Mouse (Mus musculus): ENCODE data around the gene Fndc9. TPM values are rescaled to one million over a fixed set of nuclear protein-coding genes. Genes with fewer than 3 reads are reported as not detected.

Gene Fndc9
- total RNA-seq, 1 experiment: 0.67 TPM

GRCm38 (mm10) chr11:46233966-46234365 lies 1.4 kb upstream of the Fndc9 start:
- in situ Hi-C loops (cut with MboI; ENCODE audit: low sequenced_read_pairs in 2 of 2, unreplicated experiment in 2 of 2): no loop called here
- Histone ChIP-seq H3K4me3 (ENCODE audit: insufficient read depth in 1 of 2, low read depth in 1 of 2, low read length in 2 of 2, poor library complexity in 1 of 2, severe bottlenecking in 1 of 2) (no peak overlapping the region), H3K9ac (ENCODE audit: insufficient read depth, low read depth, low read length, poor library complexity, severe bottlenecking) (no peak overlapping the region), H3K4me1 (ENCODE audit: control insufficient read depth in 2 of 2, insufficient read depth in 2 of 2, low read length in 2 of 2, poor library complexity in 1 of 2) (no peaks in the 10 kb centered on the region), H3K36me3 (ENCODE audit: control insufficient read depth, insufficient read depth, low read length, poor library complexity, severe bottlenecking) (no peaks in the 10 kb centered on the region), H3K27ac (ENCODE audit: insufficient read depth, low read depth, low read length, poor library complexity, severe bottlenecking) (no peak overlapping the region), H3K9me3 (ENCODE audit: control insufficient read depth, insufficient read depth, low read depth, low read length) (no peaks in the 10 kb centered on the region)
- DNase-seq (ENCODE audit: low read depth, low spot score): no peak
- TF ChIP-seq CHD2 (IDR thresholded peaks at IDR 0.05; ENCODE audit: low read depth, low read length): no peak
- no peak for TF ChIP-seq HCFC1 (IDR thresholded peaks at IDR 0.05; ENCODE audit: borderline replicate concordance, insufficient read depth, low read length)
- no peak for TF ChIP-seq ZC3H11A (IDR thresholded peaks at IDR 0.05; ENCODE audit: borderline replicate concordance, low read depth, low read length)
- no peak for TF ChIP-seq MAFK (IDR thresholded peaks at IDR 0.05; ENCODE audit: insufficient read depth, low read depth, low read length)
- TF ChIP-seq ZNF384 (IDR thresholded peaks at IDR 0.05; ENCODE audit: low read depth, low read length): no peak

- Histone ChIP-seq H3K4me3 (ENCODE audit: insufficient read depth in 1 of 2, low read depth in 1 of 2, low read length in 2 of 2, poor library complexity in 1 of 2, severe bottlenecking in 1 of 2) (no peak overlapping the region), H3K9me3 (ENCODE audit: control insufficient read depth, insufficient read depth, low read depth, low read length) (no peaks in the 10 kb centered on the region), H3K36me3 (ENCODE audit: control insufficient read depth, insufficient read depth, low read length, poor library complexity, severe bottlenecking) (no peaks in the 10 kb centered on the region; the same call in 1 of the 2 replicates), H3K27ac (ENCODE audit: insufficient read depth, low read depth, low read length, poor library complexity, severe bottlenecking) (no peak overlapping the region), H3K9ac (ENCODE audit: insufficient read depth, low read depth, low read length, poor library complexity, severe bottlenecking) (no peak overlapping the region), H3K4me1 (ENCODE audit: control insufficient read depth in 2 of 2, insufficient read depth in 2 of 2, low read length in 2 of 2, poor library complexity in 1 of 2) (no peaks in the 10 kb centered on the region)
- TF ChIP-seq ZNF384 (IDR thresholded peaks at IDR 0.05; ENCODE audit: low read depth, low read length) (peak; percentile 96), ZC3H11A (IDR thresholded peaks at IDR 0.05; ENCODE audit: borderline replicate concordance, low read depth, low read length) (no peak)
- peak; percentile 68 for DNase-seq (ENCODE audit: low read depth, low spot score)
- in situ Hi-C loops (cut with MboI; ENCODE audit: low sequenced_read_pairs in 2 of 2, unreplicated experiment in 2 of 2): no loop called here
These were observed 1.6 kb downstream of the Fndc9 start for GRCm38 (mm10) chr11:46236976-46237375.

- no peaks in the 10 kb centered on the region for H3K9me3 ChIP-seq (ENCODE audit: control insufficient read depth, insufficient read depth, low read depth, low read length)
- H3K9ac ChIP-seq (ENCODE audit: insufficient read depth, low read depth, low read length, poor library complexity, severe bottlenecking): no peak overlapping the region
- in situ Hi-C loops (cut with MboI; ENCODE audit: low sequenced_read_pairs in 2 of 2, unreplicated experiment in 2 of 2): no loop called here
- no peak for DNase-seq (ENCODE audit: low read depth, low spot score)
- H3K36me3 ChIP-seq (ENCODE audit: control insufficient read depth, insufficient read depth, low read length, poor library complexity, severe bottlenecking): no peaks in the 10 kb centered on the region; the same call in 1 of the 2 replicates
- H3K27ac ChIP-seq (ENCODE audit: insufficient read depth, low read depth, low read length, poor library complexity, severe bottlenecking): no peak overlapping the region
- no peak for TF ChIP-seq HCFC1 (IDR thresholded peaks at IDR 0.05; ENCODE audit: borderline replicate concordance, insufficient read depth, low read length)
- TF ChIP-seq ZC3H11A (IDR thresholded peaks at IDR 0.05; ENCODE audit: borderline replicate concordance, low read depth, low read length): no peak
- TF ChIP-seq CHD2 (IDR thresholded peaks at IDR 0.05; ENCODE audit: low read depth, low read length): no peak
- no peak for TF ChIP-seq MAFK (IDR thresholded peaks at IDR 0.05; ENCODE audit: insufficient read depth, low read depth, low read length)
- no peak for TF ChIP-seq ZNF384 (IDR thresholded peaks at IDR 0.05; ENCODE audit: low read depth, low read length)
- H3K4me3 ChIP-seq (ENCODE audit: insufficient read depth in 1 of 2, low read depth in 1 of 2, low read length in 2 of 2, poor library complexity in 1 of 2, severe bottlenecking in 1 of 2): no peak overlapping the region
- no peaks in the 10 kb centered on the region for H3K4me1 ChIP-seq (ENCODE audit: control insufficient read depth in 2 of 2, insufficient read depth in 2 of 2, low read length in 2 of 2, poor library complexity in 1 of 2)
These were observed 5.9 kb downstream of the Fndc9 start for GRCm38 (mm10) chr11:46241150-46241673.

- Histone ChIP-seq H3K4me3 (ENCODE audit: insufficient read depth in 1 of 2, low read depth in 1 of 2, low read length in 2 of 2, poor library complexity in 1 of 2, severe bottlenecking in 1 of 2) (no peak overlapping the region), H3K9me3 (ENCODE audit: control insufficient read depth, insufficient read depth, low read depth, low read length) (no peaks in the 10 kb centered on the region), H3K27ac (ENCODE audit: insufficient read depth, low read depth, low read length, poor library complexity, severe bottlenecking) (no peak overlapping the region), H3K9ac (ENCODE audit: insufficient read depth, low read depth, low read length, poor library complexity, severe bottlenecking) (no peak overlapping the region), H3K36me3 (ENCODE audit: control insufficient read depth, insufficient read depth, low read length, poor library complexity, severe bottlenecking) (no peaks in the 10 kb centered on the region; the same call in 1 of the 2 replicates), H3K4me1 (ENCODE audit: control insufficient read depth in 2 of 2, insufficient read depth in 2 of 2, low read length in 2 of 2, poor library complexity in 1 of 2) (no peaks in the 10 kb centered on the region)
- no peak for TF ChIP-seq ZC3H11A (IDR thresholded peaks at IDR 0.05; ENCODE audit: borderline replicate concordance, low read depth, low read length)
- no peak for TF ChIP-seq MAFK (IDR thresholded peaks at IDR 0.05; ENCODE audit: insufficient read depth, low read depth, low read length)
- no peak for TF ChIP-seq CHD2 (IDR thresholded peaks at IDR 0.05; ENCODE audit: low read depth, low read length)
- in situ Hi-C loops (cut with MboI; ENCODE audit: low sequenced_read_pairs in 2 of 2, unreplicated experiment in 2 of 2): no loop called here
- DNase-seq (ENCODE audit: low read depth, low spot score): no peak
These were observed 6.7 kb downstream of the Fndc9 start for GRCm38 (mm10) chr11:46241985-46242384.
